In the genomic region with DNA sequence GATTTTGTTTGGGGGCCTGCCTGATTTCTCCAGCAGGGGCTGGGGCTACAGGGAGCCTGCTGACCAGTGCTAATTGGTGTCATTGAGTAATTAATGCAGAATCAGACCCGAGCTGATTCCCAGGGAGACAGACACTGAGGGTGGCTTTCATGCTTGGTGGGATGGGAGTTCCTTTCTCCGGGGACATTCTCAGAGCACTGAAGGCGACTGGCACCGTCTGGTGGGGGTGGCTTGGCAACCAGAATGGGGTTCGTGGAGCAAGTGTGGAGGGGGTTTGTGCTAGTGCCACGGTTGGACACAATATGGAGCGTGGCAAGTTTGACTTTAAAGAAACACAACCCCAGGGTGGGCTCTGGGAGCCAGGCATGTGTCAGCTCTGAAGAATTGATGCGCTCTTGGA, we compare ENCODE assay signal across 36 mouse cellular contexts. TPM values are rescaled to one million over a fixed set of nuclear protein-coding genes. Genes with fewer than 3 reads are reported as not detected.
DNase-seq lines count a peak whose midpoint lies in the region; ATAC-seq and TF ChIP-seq lines count a peak whose summit lies in the region.
"Had no signal": no experiment of that assay in that cellular context is flagged by ENCODE, and none has a peak within 500 bp of the region (broad histone marks: within the 10 kb centered on the region; RNA-seq: fewer than 3 reads in every experiment).

No protein-coding gene starts in this region.

- no peak overlapping the region for H3K9ac ChIP-seq in forebrain, postnatal 0 days
- no peak overlapping the region for H3K9ac ChIP-seq in forebrain, embryonic 15.5 days (replicated peaks)
- H3K9ac ChIP-seq in hindbrain, postnatal 0 days (replicated peaks; ENCODE audit: low read length): no peak overlapping the region
- H3K9ac ChIP-seq: embryonic facial prominence, embryonic 15.5 days; forebrain, embryonic 12.5 days; limb, embryonic 15.5 days; liver, embryonic 13.5 days; midbrain, embryonic 12.5 days had no signal

- intact Hi-C loops in left cerebral cortex, postnatal 4 days (cut with DNase I): no loop called here
- intact Hi-C loops in left cerebral cortex, adult 2 months (cut with DNase I): no loop called here

- H3K9me3 ChIP-seq in forebrain, postnatal 0 days (ENCODE audit: low read length): no peaks in the 10 kb centered on the region
- no peaks in the 10 kb centered on the region for H3K9me3 ChIP-seq in forebrain, embryonic 15.5 days
- no peaks in the 10 kb centered on the region for H3K9me3 ChIP-seq in hindbrain, postnatal 0 days (ENCODE audit: low read length)
- H3K9me3 ChIP-seq in hindbrain, embryonic 10.5 days: no peaks in the 10 kb centered on the region
- H3K9me3 ChIP-seq: embryonic facial prominence, embryonic 10.5 days; embryonic facial prominence, embryonic 15.5 days; forebrain, embryonic 12.5 days; limb, embryonic 10.5 days; limb, embryonic 15.5 days; liver, embryonic 13.5 days; megakaryocyte, embryonic 14.5 days; midbrain, embryonic 12.5 days had no signal

- H3K27me3 ChIP-seq in forebrain, postnatal 0 days (ENCODE audit: insufficient read depth, low read length): no peaks in the 10 kb centered on the region
- H3K27me3 ChIP-seq in forebrain, embryonic 15.5 days: no peaks in the 10 kb centered on the region
- H3K27me3 ChIP-seq in hindbrain, postnatal 0 days (ENCODE audit: insufficient read depth, low read length): no peaks in the 10 kb centered on the region
- peaks cover 14% of the 10 kb centered on the region for H3K27me3 ChIP-seq in hindbrain, embryonic 10.5 days (ENCODE audit: insufficient read depth, poor library complexity, severe bottlenecking)
- H3K27me3 ChIP-seq: embryonic facial prominence, embryonic 15.5 days; limb, embryonic 15.5 days; liver, embryonic 13.5 days had no signal

- H3K4me3 ChIP-seq in forebrain, postnatal 0 days (ENCODE audit: low read depth, low read length): no peak overlapping the region
- no peak overlapping the region for H3K4me3 ChIP-seq in forebrain, embryonic 15.5 days
- H3K4me3 ChIP-seq in hindbrain, postnatal 0 days (ENCODE audit: low read length): no peak overlapping the region
- no peak overlapping the region for H3K4me3 ChIP-seq in hindbrain, embryonic 10.5 days
- no peak overlapping the region for H3K4me3 ChIP-seq in left cerebral cortex, adult 2 months
- H3K4me3 ChIP-seq: embryonic facial prominence, embryonic 10.5 days; embryonic facial prominence, embryonic 15.5 days; forebrain, embryonic 12.5 days; gastrocnemius, adult 2 months; limb, embryonic 10.5 days; limb, embryonic 15.5 days; liver, embryonic 13.5 days; megakaryocyte, embryonic 14.5 days; midbrain, embryonic 12.5 days had no signal

- no peak overlapping the region for H3K27ac ChIP-seq in forebrain, postnatal 0 days (ENCODE audit: low read depth, low read length)
- H3K27ac ChIP-seq in forebrain, embryonic 15.5 days (replicated peaks): no peak overlapping the region
- H3K27ac ChIP-seq in hindbrain, postnatal 0 days: 0 out of 2 replicates have a peak overlapping the region, but pooled peaks have one; percentile 62
- H3K27ac ChIP-seq in hindbrain, embryonic 10.5 days: no peak overlapping the region
- no peak overlapping the region for H3K27ac ChIP-seq in left cerebral cortex, adult 2 months
- H3K27ac ChIP-seq: embryonic facial prominence, embryonic 10.5 days; embryonic facial prominence, embryonic 15.5 days; forebrain, embryonic 12.5 days; gastrocnemius, adult 2 months; limb, embryonic 10.5 days; limb, embryonic 15.5 days; liver, embryonic 13.5 days; midbrain, embryonic 12.5 days had no signal

- DNase-seq in forebrain, postnatal 0 days: no peak
- DNase-seq in hindbrain, postnatal 0 days (ENCODE audit: low spot score): peak; percentile 69
- DNase-seq in hindbrain, embryonic 10.5 days (ENCODE audit: low spot score): no peak
- peak; percentile 30 for DNase-seq in left cerebral cortex, postnatal 4 days
- DNase-seq in left cerebral cortex, adult 2 months (ENCODE audit: extremely low spot score in 1 of 2, low spot score in 2 of 2): no peak
- peak; percentile 41 for DNase-seq in right cerebral cortex, postnatal 4 days
- no peak for DNase-seq in right cerebral cortex, postnatal 14 days
- DNase-seq: adrenal gland, postnatal 10 days; cerebellum, adult 11 months; gastrocnemius, adult 2 months; gastrocnemius, postnatal 36 days; heart, adult 18-20 months; heart, postnatal 36 days; kidney, adult 11 months; kidney, postnatal 14 days; liver, embryonic 13.5 days; lung, adult 18-20 months; lung, postnatal 4 days; spleen, adult 18-20 months; thymus, postnatal 25 days had no signal

- 51% methylated on average over 8 of the region's 8 CpGs for WGBS in forebrain, postnatal 0 days
- WGBS in forebrain, embryonic 15.5 days: 58% methylated on average over 8 of the region's 8 CpGs
- WGBS in hindbrain, postnatal 0 days: 50% methylated on average over 8 of the region's 8 CpGs
- whole genome bisulfite sequencing in hindbrain, embryonic 10.5 days: 76% methylated on average over 8 of the region's 8 CpGs

- no peaks in the 10 kb centered on the region; the same call in 1 of the 2 replicates for H3K36me3 ChIP-seq in forebrain, postnatal 0 days (ENCODE audit: insufficient read depth)
- no peaks in the 10 kb centered on the region for H3K36me3 ChIP-seq in forebrain, embryonic 15.5 days
- H3K36me3 ChIP-seq in hindbrain, postnatal 0 days (ENCODE audit: insufficient read depth, low read length): no peaks in the 10 kb centered on the region
- H3K36me3 ChIP-seq in hindbrain, embryonic 10.5 days: no peaks in the 10 kb centered on the region
- H3K36me3 ChIP-seq: embryonic facial prominence, embryonic 10.5 days; embryonic facial prominence, embryonic 15.5 days; forebrain, embryonic 12.5 days; limb, embryonic 10.5 days; limb, embryonic 15.5 days; liver, embryonic 13.5 days; midbrain, embryonic 12.5 days had no signal

- no peak for TF ChIP-seq CTCF in forebrain, postnatal 0 days (IDR thresholded peaks at IDR 0.05; ENCODE audit: low read depth)
- TF ChIP-seq CTCF in hindbrain, postnatal 0 days (IDR thresholded peaks at IDR 0.05; ENCODE audit: low read depth): peak; percentile 34
- TF ChIP-seq CTCF in left cerebral cortex, adult 2 months (IDR thresholded peaks at IDR 0.05): no peak; the same call in 1 of the 2 replicates

- H3K4me2 ChIP-seq in forebrain, postnatal 0 days (ENCODE audit: low read depth): no peak overlapping the region
- H3K4me2 ChIP-seq in forebrain, embryonic 15.5 days (replicated peaks): no peak overlapping the region
- H3K4me2 ChIP-seq in hindbrain, postnatal 0 days (ENCODE audit: low read depth, low read length): no peak overlapping the region
- H3K4me2 ChIP-seq: embryonic facial prominence, embryonic 15.5 days; forebrain, embryonic 12.5 days; heart, embryonic 11.5 days; limb, embryonic 15.5 days; liver, embryonic 13.5 days; midbrain, embryonic 12.5 days had no signal

- peak; percentile 74 for ATAC-seq in forebrain, postnatal 0 days
- ATAC-seq in forebrain, embryonic 15.5 days (replicated peaks): no peak
- peak; percentile 85 for ATAC-seq in hindbrain, postnatal 0 days
- ATAC-seq: inflammation-experienced regulatory T-cells, adult 6 months; lung, postnatal 0 days; Patski had no signal

- no peaks in the 10 kb centered on the region for H3K4me1 ChIP-seq in forebrain, postnatal 0 days (ENCODE audit: insufficient read depth)
- 0 out of 2 replicates have a peak, but pooled peaks cover 3% of the 10 kb centered on the region for H3K4me1 ChIP-seq in forebrain, embryonic 15.5 days
- 0 out of 2 replicates have a peak, but pooled peaks cover 4% of the 10 kb centered on the region for H3K4me1 ChIP-seq in hindbrain, postnatal 0 days (ENCODE audit: insufficient read depth, low read length)
- peaks cover 17% of the 10 kb centered on the region for H3K4me1 ChIP-seq in hindbrain, embryonic 10.5 days (replicated peaks)
- H3K4me1 ChIP-seq: embryonic facial prominence, embryonic 10.5 days; embryonic facial prominence, embryonic 15.5 days; forebrain, embryonic 12.5 days; limb, embryonic 10.5 days; limb, embryonic 15.5 days; liver, embryonic 13.5 days; megakaryocyte, embryonic 14.5 days; midbrain, embryonic 12.5 days had no signal

RNA-seq across cellular contexts. Expression of a gene that starts 29.7 kb away (rescaled TPM):
- 64.4 and 86.9 TPM in 2 replicates for total RNA-seq in forebrain, postnatal 0 days (2014; rRNA removed)
- 45.6 and 62.9 TPM in 2 replicates for polyA plus RNA-seq in forebrain, postnatal 0 days (2015; fragmentation: Nextera tagmentation; extraction: Ambion mirVana)
- polyA plus RNA-seq in forebrain, embryonic 15.5 days (2015; fragmentation: Nextera tagmentation; extraction: Ambion mirVana): 10.7 and 16.4 TPM in 2 replicates
- total RNA-seq in hindbrain, postnatal 0 days (2014; rRNA removed): 292 and 308 TPM in 2 replicates
- 152 and 154 TPM in 2 replicates for polyA plus RNA-seq in hindbrain, postnatal 0 days (2015; fragmentation: Nextera tagmentation; extraction: Ambion mirVana)
- 0.35 and 0.47 TPM in 2 replicates for polyA plus RNA-seq in hindbrain, embryonic 10.5 days (2016; fragmentation: Nextera tagmentation; extraction: Ambion mirVana)
- total RNA-seq in left cerebral cortex, postnatal 4 days (2021): 100 to 1,000 TPM; 131 to 148 TPM
- total RNA-seq in left cerebral cortex, adult 2 months (2021): 10 to 100 TPM; 75.3 to 84.5 TPM
- total RNA-seq: heart, adult 18-20 months; heart, postnatal 36 days; MEL; monocyte, adult 5-6 weeks; neutrophil, adult 5-6 weeks had no signal
- polyA plus RNA-seq: heart, embryonic 11.5 days; heart, embryonic 16.5 days; inflammation-experienced regulatory T-cells, adult 6 months; limb, embryonic 10.5 days; lung, postnatal 0 days; Patski had no signal

Comparison
In these comparisons a context has a peak if more than half of its experiments do, and no peak if none do; other contexts are left out.
1. DNase-seq: peak in hindbrain, postnatal 0 days (single experiment), left cerebral cortex, postnatal 4 days (single experiment) and right cerebral cortex, postnatal 4 days (single experiment); none in forebrain, postnatal 0 days (single experiment), hindbrain, embryonic 10.5 days (single experiment), left cerebral cortex, adult 2 months (0 of 2) and right cerebral cortex, postnatal 14 days (single experiment).